Mouse (Mus musculus): Measurements from ENCODE around the gene Trim9.

GRCm38 (mm10) chr12:70316147-70316546 is 31.3 kb downstream of the Trim9 start:
- TF ChIP-seq POLR2A (IDR thresholded peaks at IDR 0.05; ENCODE audit: extremely low read depth, insufficient read depth, low read length) (no peak), CTCF (IDR thresholded peaks at IDR 0.05; ENCODE audit: extremely low read depth, insufficient read depth, low read length) (no peak)
